Mouse (Mus musculus) heart, embryonic 14.5 days (tissue): ENCODE measurements around the gene Tmed10. TPM values are rescaled to one million over a fixed set of nuclear protein-coding genes. Genes with fewer than 3 reads are reported as not detected.

Experiments
- ATAC-seq: fragments of 200-750 bp; cut with Nextera tagmentation; 2 replicates; pipeline ENCODE4 v1.8.0; 2017; ENCODE audit warnings: low read depth, moderate TSS enrichment; ENCODE audit not compliant: insufficient number of reproducible peaks, insufficient read depth, low FRiP score
- H3K27ac ChIP-seq, 2 experiments: fragments of 200-500 bp in 1 of 2; fragments of 300-500 bp in 1 of 2; sonication (generic) in 1 of 2; replicated peaks in 1 of 2; 2 replicates each; pipeline ENCODE4 v1.5.1; 2012 to 2014; ENCODE audit warnings: low read depth in 2 of 2, low read length in 2 of 2, control low read depth in 1 of 2, mild to moderate bottlenecking in 1 of 2, mixed read lengths in 1 of 2; ENCODE audit not compliant: control insufficient read depth in 1 of 2, insufficient read depth in 1 of 2
- H3K27me3 ChIP-seq: fragments of 300-500 bp; sonication (generic); 2 replicates; pipeline ENCODE4 v1.6.1; 2014; ENCODE audit warnings: mild to moderate bottlenecking, low read length, control low read depth; ENCODE audit not compliant: control insufficient read depth, insufficient read depth
- H3K36me3 ChIP-seq: fragments of 300-500 bp; sonication (generic); 2 replicates; pipeline ENCODE4 v1.6.1; 2014; ENCODE audit warnings: mild to moderate bottlenecking, control low read depth, low read length, mixed read lengths; ENCODE audit not compliant: control insufficient read depth, insufficient read depth
- H3K4me1 ChIP-seq, 2 experiments: fragments of 200-500 bp in 1 of 2; fragments of 300-500 bp in 1 of 2; sonication (generic) in 1 of 2; 2 replicates each; pipeline ENCODE4 v1.6.1; 2012 to 2014; ENCODE audit warnings: low read length in 2 of 2, control low read depth in 1 of 2, mixed read lengths in 1 of 2; ENCODE audit not compliant: control insufficient read depth in 2 of 2, insufficient read depth in 2 of 2
- H3K4me2 ChIP-seq: fragments of 300-500 bp; sonication (generic); 2 replicates; pipeline ENCODE4 v1.6.1; 2014; ENCODE audit warnings: mild to moderate bottlenecking, low read length
- H3K4me3 ChIP-seq, 2 experiments: fragments of 200-500 bp in 1 of 2; fragments of 300-500 bp in 1 of 2; sonication (generic) in 1 of 2; 2 replicates each; pipeline ENCODE4 v1.5.1; 2012 to 2014; ENCODE audit warnings: low read length in 2 of 2, mild to moderate bottlenecking in 2 of 2, control low read depth in 1 of 2, low read depth in 1 of 2, moderate library complexity in 1 of 2; ENCODE audit not compliant: control insufficient read depth in 1 of 2, insufficient read depth in 1 of 2
- H3K9ac ChIP-seq: fragments of 300-500 bp; sonication (generic); 2 replicates; pipeline ENCODE4 v1.6.1; 2014; ENCODE audit warnings: mild to moderate bottlenecking, low read length
- H3K9me3 ChIP-seq: fragments of 300-500 bp; sonication (generic); 2 replicates; pipeline ENCODE4 v1.6.1; 2016; ENCODE audit warnings: low read length, control low read depth; ENCODE audit not compliant: control insufficient read depth
- WGBS: fragments of 180-500 bp; shearing (Covaris S2); extraction: QIAGEN DNeasy Blood & Tissue Kit; methylation state at CpG from one replicate; pipeline ENCODE4 v1.1.7; 2014; 5-methylcytosine and 5-hydroxymethylcytosine counted together
- polyA plus RNA-seq: library from polyadenylated mRNA; unstranded; fragments of >200 nt; fragmentation: Nextera tagmentation; extraction: Ambion mirVana; gene quantifications from 2 replicates; pipeline ENCODE4 v1.2.1, GENCODE M21; 2014

Gene Tmed10
- polyA plus RNA-seq, 1 experiment from 2014 or later, result 320 TPM

DNA sequence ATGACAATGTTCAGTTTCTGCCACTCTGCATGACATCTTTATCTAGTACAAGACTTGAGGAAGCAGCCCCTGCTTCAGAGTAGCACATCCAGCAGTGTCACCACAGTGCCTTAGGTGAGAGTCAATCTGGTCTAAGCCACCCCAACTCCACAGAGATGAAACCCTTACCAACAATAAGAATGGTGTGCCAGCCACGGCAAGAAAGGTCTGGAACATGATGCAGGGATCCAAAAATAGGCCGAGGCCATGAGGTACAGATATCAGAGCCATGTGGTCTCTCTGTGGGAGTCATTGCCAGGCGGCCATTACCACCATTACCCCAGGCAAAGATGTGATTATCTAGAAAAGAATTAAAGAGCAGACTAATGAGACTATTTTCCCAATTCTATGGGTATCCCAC is 66.0 kb downstream of the Tmed10 start:
- H3K36me3 ChIP-seq, result peaks cover 97% of the 10 kb centered on the region
- peaks cover 0 to 6% of the 10 kb centered on the region in 2 experiments; a peak in 2 of 4 replicates for H3K4me1 ChIP-seq
- no peaks in the 10 kb centered on the region for H3K27me3 ChIP-seq
- no peak overlapping the region for H3K9ac ChIP-seq
- H3K27ac ChIP-seq, result no peak overlapping the region
- 34% methylated on average over 3 of the region's 3 CpGs for WGBS
- H3K9me3 ChIP-seq, result no peaks in the 10 kb centered on the region
- no peak for ATAC-seq
- no peak overlapping the region for H3K4me2 ChIP-seq
- H3K4me3 ChIP-seq, result no peak overlapping the region

DNA sequence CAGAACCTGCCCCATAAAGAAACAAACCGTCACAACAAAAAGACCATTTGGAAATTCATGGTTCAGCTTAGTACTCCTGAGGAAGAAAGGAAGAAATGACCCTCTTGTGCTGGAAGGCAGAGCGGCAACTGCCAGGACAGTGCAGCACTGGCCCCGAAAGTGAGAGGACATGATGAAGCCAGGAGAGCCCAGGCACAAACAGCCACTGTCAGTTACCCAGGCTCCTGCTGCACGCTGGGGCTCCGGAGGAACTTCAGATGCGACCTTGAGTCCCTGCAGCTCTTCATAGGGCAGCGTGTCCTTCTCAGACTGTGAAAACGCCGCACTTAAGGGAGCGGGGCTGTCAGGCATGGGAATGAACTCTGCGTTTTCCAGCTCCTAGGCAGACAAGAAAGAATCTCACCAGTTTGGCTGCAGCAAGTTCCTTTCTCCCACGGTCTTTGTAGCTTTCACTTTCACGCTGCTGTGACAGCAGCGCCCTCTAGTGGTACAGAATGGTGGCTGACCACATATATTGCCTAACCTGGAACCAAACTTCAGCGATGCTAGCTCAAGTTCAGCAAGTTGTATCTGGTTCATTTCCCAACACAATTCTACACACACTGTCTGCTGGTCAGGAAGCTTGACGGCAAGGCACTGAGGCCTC is 69.3 kb downstream of the Tmed10 start:
- H3K9ac ChIP-seq, result 0 out of 2 replicates have a peak overlapping the region, but pooled peaks have one; percentile 54
- H3K4me2 ChIP-seq, result peak overlapping the region; percentile 46
- ATAC-seq, result no peak
- peak overlapping the region in 1 of 2 experiments; percentile 25; a peak in 2 of 4 replicates for H3K4me3 ChIP-seq
- peaks cover 0 to 6% of the 10 kb centered on the region in 2 experiments; a peak in 2 of 4 replicates for H3K4me1 ChIP-seq
- H3K27ac ChIP-seq, result peak overlapping the region in 1 of 2 experiments; percentile 61; a peak in 2 of 4 replicates
- H3K9me3 ChIP-seq, result no peaks in the 10 kb centered on the region
- WGBS, result 42% methylated on average over 16 of the region's 16 CpGs
- H3K36me3 ChIP-seq, result peaks cover 96% of the 10 kb centered on the region
- no peaks in the 10 kb centered on the region for H3K27me3 ChIP-seq

DNA sequence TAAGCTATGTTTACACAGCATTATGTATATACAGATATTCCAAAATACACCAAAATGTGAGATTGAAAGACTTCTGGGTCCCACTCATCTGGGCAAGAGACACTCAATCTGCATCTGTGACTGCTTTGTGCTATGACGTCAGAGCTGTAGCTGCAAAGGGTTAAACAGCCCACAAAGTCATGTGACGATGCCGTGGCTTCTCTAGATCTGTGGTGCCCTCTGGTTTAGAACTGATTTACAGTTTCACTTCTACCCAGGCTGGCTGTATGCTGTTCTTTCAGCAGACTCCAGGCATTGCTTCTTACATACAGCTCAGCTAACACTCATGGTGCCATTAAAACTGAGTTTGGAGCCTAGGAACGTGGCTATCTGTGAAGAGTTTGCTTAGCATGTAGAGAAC is 69.9 kb downstream of the Tmed10 start:
- Histone ChIP-seq H3K4me2 (no peak overlapping the region), H3K9ac (no peak overlapping the region), H3K4me1 (peaks cover 0 to 6% of the 10 kb centered on the region in 2 experiments; a peak in 2 of 4 replicates), H3K36me3 (peaks cover 96% of the 10 kb centered on the region), H3K4me3 (no peak overlapping the region), H3K9me3 (no peaks in the 10 kb centered on the region), H3K27ac (no peak overlapping the region), H3K27me3 (no peaks in the 10 kb centered on the region)
- 70% methylated on average over 4 of the region's 4 CpGs for WGBS
- ATAC-seq, result no peak; the same call in 1 of the 2 replicates

DNA sequence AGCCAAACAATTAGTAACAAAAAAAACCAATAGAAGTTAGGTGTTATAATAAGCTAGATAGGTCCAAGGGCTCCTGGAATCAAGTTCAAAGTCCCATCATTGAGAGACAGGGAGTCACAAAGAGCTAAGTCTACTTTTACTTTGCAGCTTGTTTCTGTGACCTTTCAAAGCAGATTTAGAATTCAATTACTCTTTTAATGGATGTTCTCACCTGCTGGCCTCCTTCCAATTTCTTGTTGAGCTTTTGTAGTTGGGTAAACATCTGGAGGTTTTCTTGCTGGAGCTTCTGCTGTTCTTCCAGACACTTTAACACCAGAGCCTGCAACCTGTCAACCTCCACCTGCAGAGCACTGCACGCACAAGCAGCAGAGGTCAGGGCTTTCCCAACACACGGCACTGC is 71.4 kb downstream of the Tmed10 start:
- no peaks in the 10 kb centered on the region for H3K9me3 ChIP-seq
- H3K36me3 ChIP-seq, result peaks cover 91% of the 10 kb centered on the region
- H3K27ac ChIP-seq, result no peak overlapping the region
- WGBS, result 65% methylated on average over 2 of the region's 2 CpGs
- no peak for ATAC-seq
- H3K4me1 ChIP-seq, result peaks cover 2 to 6% of the 10 kb centered on the region in 2 experiments; a peak in 3 of 4 replicates
- H3K27me3 ChIP-seq, result no peaks in the 10 kb centered on the region
- no peak overlapping the region for H3K9ac ChIP-seq
- H3K4me2 ChIP-seq, result no peak overlapping the region
- no peak overlapping the region for H3K4me3 ChIP-seq

DNA sequence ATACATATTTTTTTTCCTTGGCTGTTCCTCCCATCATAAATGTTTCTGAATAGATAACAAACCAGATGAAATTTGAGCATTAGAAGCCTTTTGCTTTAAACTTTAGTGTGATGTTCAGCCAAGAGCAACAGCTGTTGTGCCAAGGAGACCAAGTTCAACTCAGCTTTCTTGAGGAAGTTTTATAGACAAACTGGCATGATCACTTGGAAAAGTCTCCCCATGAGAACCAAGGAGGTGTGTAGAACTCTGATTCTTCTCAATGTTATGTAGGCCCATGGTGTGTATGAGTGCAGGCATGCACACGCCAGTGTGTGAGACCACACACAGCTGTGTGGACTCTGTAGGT is 75.8 kb downstream of the Tmed10 start:
- Histone ChIP-seq H3K9ac (no peak overlapping the region), H3K4me3 (no peak overlapping the region), H3K36me3 (peaks cover 49% of the 10 kb centered on the region), H3K27me3 (no peaks in the 10 kb centered on the region), H3K9me3 (peaks cover 13% of the 10 kb centered on the region), H3K4me1 (peaks cover 2 to 9% of the 10 kb centered on the region in 2 experiments; a peak in 2 of 4 replicates), H3K27ac (no peak overlapping the region), H3K4me2 (no peak overlapping the region)
- 97% methylated on average over 1 of the region's 1 CpGs for WGBS
- ATAC-seq, result no peak

DNA sequence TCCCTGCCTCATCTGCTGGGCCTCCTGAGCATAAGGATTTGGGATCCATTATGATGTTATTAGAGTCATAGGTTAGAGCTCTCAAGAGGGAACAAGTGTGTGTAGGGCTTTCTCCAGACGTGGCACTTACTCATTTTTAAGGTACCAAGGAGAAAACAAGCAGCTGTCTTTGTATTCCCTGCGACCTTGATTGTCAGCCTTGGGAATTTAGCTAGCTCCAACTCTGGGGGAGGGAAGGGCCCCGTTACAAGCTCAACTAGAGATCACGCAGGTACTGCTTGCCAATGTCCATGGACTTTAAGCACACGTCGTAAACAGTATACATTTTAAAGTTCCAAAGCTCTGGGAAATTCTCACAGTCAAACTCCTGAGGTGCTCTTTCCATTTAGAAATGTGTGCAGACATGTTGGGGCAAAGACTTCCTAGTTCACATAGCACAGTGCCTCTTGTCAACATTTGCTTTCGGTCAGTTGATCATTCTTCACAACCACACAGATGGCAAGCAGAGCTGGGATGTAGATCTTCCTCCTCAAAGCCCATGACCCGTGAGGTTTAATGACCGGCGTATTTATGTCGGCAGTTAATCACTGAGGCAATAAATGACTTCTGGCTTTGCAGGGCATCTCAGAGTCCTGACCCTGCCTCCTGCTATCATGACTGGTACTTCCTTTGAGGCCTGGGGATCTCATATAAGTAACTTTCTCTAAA is 76.4 kb downstream of the Tmed10 start:
- no peak overlapping the region for H3K27ac ChIP-seq
- 79% methylated on average over 11 of the region's 11 CpGs for WGBS

DNA sequence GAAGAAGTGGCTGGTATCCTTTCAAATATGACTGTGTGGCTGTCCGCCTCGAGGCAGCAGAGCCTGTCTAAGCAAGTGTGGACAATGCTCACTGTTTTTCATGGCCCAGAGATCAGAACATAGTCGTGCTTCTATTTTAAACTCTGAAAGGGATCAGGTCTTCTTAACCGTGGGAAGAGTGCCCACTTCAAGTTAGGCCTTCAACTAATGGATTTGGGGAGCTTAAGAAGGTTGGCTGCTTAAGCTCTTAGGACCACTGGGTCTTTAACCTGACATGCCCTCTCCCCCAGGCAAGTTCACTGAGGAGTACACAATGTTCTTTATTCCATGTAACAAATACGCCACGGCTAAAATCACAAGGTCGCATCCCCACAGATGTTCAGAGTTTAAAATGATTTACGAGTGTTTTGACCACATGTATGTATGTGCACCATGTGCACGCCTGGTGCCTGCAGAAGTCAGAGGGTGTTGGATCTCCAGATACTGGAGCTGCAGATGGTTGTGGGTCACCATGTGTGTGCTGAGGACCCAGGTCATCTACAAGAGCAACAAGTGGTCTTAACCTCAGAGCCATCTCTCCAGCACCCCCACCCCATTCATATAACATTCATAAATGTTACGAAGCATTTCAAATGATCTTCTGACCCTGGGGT is 77.2 kb downstream of the Tmed10 start:
- Histone ChIP-seq H3K9me3 (peaks cover 17% of the 10 kb centered on the region), H3K27ac (no peak overlapping the region), H3K4me3 (no peak overlapping the region), H3K36me3 (peaks cover 37% of the 10 kb centered on the region), H3K4me1 (peaks cover 2 to 9% of the 10 kb centered on the region in 2 experiments; a peak in 2 of 4 replicates), H3K9ac (no peak overlapping the region), H3K4me2 (no peak overlapping the region), H3K27me3 (no peaks in the 10 kb centered on the region)
- WGBS, result 73% methylated on average over 10 of the region's 10 CpGs
- ATAC-seq, result no peak

More for the DNA sequence above, 76.4 kb downstream of the Tmed10 start:
- no peak for ATAC-seq
- H3K4me2 ChIP-seq, result no peak overlapping the region
- H3K9ac ChIP-seq, result no peak overlapping the region
- no peak overlapping the region for H3K4me3 ChIP-seq
- peaks cover 2 to 9% of the 10 kb centered on the region in 2 experiments; a peak in 2 of 4 replicates for H3K4me1 ChIP-seq
- peaks cover 44% of the 10 kb centered on the region for H3K36me3 ChIP-seq
- H3K27me3 ChIP-seq, result no peaks in the 10 kb centered on the region
- H3K9me3 ChIP-seq, result peaks cover 17% of the 10 kb centered on the region
